ENCODE assay signal across 20 mouse cellular contexts in the genomic region with DNA sequence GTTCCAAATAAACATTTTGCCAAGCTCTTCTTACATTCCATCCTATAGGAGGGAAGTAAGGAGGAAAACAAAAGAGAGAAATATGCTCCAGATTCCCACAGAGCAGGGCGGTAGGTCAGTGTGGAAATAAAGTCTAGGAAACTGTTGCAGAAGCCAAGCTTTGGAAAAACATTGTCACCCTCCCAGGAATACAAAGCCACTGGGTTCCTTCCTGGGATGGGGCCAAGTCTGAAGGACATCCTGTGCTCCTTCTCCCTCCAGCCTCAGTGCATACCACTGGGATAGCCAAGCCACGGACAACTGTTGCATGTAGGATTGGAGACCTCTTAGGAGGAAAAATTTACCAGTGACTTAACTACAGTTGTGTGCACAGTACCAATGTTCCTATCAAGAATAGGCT.
DNase-seq lines count a peak whose midpoint lies in the region; ATAC-seq lines count a peak whose summit lies in the region.
"Had no signal": no experiment of that assay in that cellular context is flagged by ENCODE, and none has a peak within 500 bp of the region (broad histone marks: within the 10 kb centered on the region; RNA-seq: fewer than 3 reads in every experiment).

No protein-coding gene starts in this region.

- H3K9ac ChIP-seq in heart, embryonic 11.5 days (ENCODE audit: low read depth, low read length): no peak overlapping the region
- H3K9ac ChIP-seq in heart, embryonic 12.5 days: no peak overlapping the region
- H3K9ac ChIP-seq: forebrain, embryonic 15.5 days; limb, embryonic 15.5 days; neural tube, embryonic 15.5 days had no signal

- H3K4me1 ChIP-seq in heart, embryonic 11.5 days (ENCODE audit: control insufficient read depth, insufficient read depth, low read length): no peaks in the 10 kb centered on the region
- no peaks in the 10 kb centered on the region for H3K4me1 ChIP-seq in heart, embryonic 12.5 days (replicated peaks)
- H3K4me1 ChIP-seq: embryonic facial prominence, embryonic 10.5 days; forebrain, embryonic 15.5 days; limb, embryonic 15.5 days; neural tube, embryonic 15.5 days had no signal

- H3K4me3 ChIP-seq in heart, embryonic 11.5 days (ENCODE audit: low read depth, low read length): no peak overlapping the region
- no peak overlapping the region for H3K4me3 ChIP-seq in heart, embryonic 12.5 days
- H3K4me3 ChIP-seq: embryonic facial prominence, embryonic 10.5 days; erythroblast, embryonic 14.5 days; forebrain, embryonic 15.5 days; limb, embryonic 15.5 days; neural tube, embryonic 15.5 days had no signal

- peak; percentile 55 to 72 for DNase-seq in heart, adult 18-20 months
- DNase-seq in Muller cell, postnatal 12 days (ENCODE audit: inconsistent ontology term): peak; percentile 27
- DNase-seq in heart, postnatal 4 days: peak; percentile 39
- DNase-seq in right cerebral cortex, postnatal 14 days: no peak
- DNase-seq in spleen, postnatal 14 days (ENCODE audit: low spot score in 2 of 2): no peak
- DNase-seq: adrenal gland, adult 2 months; cerebellum, adult 2 months; kidney, postnatal 36 days; layer of hippocampus, adult 9-11 months; right cerebral cortex, postnatal 4 days; thymus, postnatal 36 days had no signal

- no peak overlapping the region for H3K27ac ChIP-seq in heart, embryonic 11.5 days (ENCODE audit: low read depth, low read length)
- peak overlapping the region; percentile 25; the same call in 1 of the 2 replicates for H3K27ac ChIP-seq in heart, embryonic 12.5 days (ENCODE audit: poor library complexity, severe bottlenecking)
- H3K27ac ChIP-seq: embryonic facial prominence, embryonic 10.5 days; forebrain, embryonic 15.5 days; limb, embryonic 15.5 days; neural tube, embryonic 15.5 days had no signal

- H3K27me3 ChIP-seq in heart, embryonic 11.5 days (ENCODE audit: control insufficient read depth, insufficient read depth, low read length): no peaks in the 10 kb centered on the region
- H3K27me3 ChIP-seq in heart, embryonic 12.5 days (replicated peaks): no peaks in the 10 kb centered on the region
- H3K27me3 ChIP-seq: limb, embryonic 15.5 days; neural tube, embryonic 15.5 days had no signal

- H3K9me3 ChIP-seq in heart, embryonic 11.5 days (replicated peaks; ENCODE audit: control insufficient read depth, low read length): no peaks in the 10 kb centered on the region
- H3K9me3 ChIP-seq in heart, embryonic 12.5 days (replicated peaks): no peaks in the 10 kb centered on the region
- H3K9me3 ChIP-seq: embryonic facial prominence, embryonic 10.5 days; forebrain, embryonic 15.5 days; limb, embryonic 15.5 days; neural tube, embryonic 15.5 days had no signal

- no peaks in the 10 kb centered on the region for H3K36me3 ChIP-seq in heart, embryonic 11.5 days (ENCODE audit: control insufficient read depth, insufficient read depth, low read length)
- no peaks in the 10 kb centered on the region for H3K36me3 ChIP-seq in heart, embryonic 12.5 days
- H3K36me3 ChIP-seq: embryonic facial prominence, embryonic 10.5 days; forebrain, embryonic 15.5 days; limb, embryonic 15.5 days; neural tube, embryonic 15.5 days had no signal

- 48% methylated on average over 2 of the region's 2 CpGs for WGBS in heart, embryonic 11.5 days (ENCODE audit: insufficient replicate concordance)
- WGBS in heart, embryonic 12.5 days: 71% methylated on average over 2 of the region's 2 CpGs

- no peak overlapping the region for H3K4me2 ChIP-seq in heart, embryonic 11.5 days
- H3K4me2 ChIP-seq in heart, embryonic 12.5 days: no peak overlapping the region
- H3K4me2 ChIP-seq: forebrain, embryonic 15.5 days; limb, embryonic 15.5 days; midbrain, embryonic 11.5 days; neural tube, embryonic 15.5 days had no signal

- ATAC-seq in heart, embryonic 11.5 days (replicated peaks; ENCODE audit: insufficient number of reproducible peaks, low FRiP score, low TSS enrichment): no peak
- ATAC-seq in heart, embryonic 12.5 days (ENCODE audit: insufficient number of reproducible peaks, low FRiP score): 0 out of 2 replicates have a peak, but pooled peaks have one; percentile 45
- ATAC-seq: forebrain, embryonic 15.5 days; hindbrain, embryonic 16.5 days had no signal

Comparison
In these comparisons a context has a peak if more than half of its experiments do, and no peak if none do; other contexts are left out.
1. DNase-seq: peak in heart, adult 18-20 months (2 of 2), Muller cell, postnatal 12 days (single experiment) and heart, postnatal 4 days (single experiment); none in right cerebral cortex, postnatal 14 days (single experiment) and spleen, postnatal 14 days (0 of 2).